Mouse (Mus musculus) lung, embryonic 15.5 days (tissue): ENCODE results near the gene Acot8. TPM values are rescaled to one million over a fixed set of nuclear protein-coding genes. Genes with fewer than 3 reads are reported as not detected.

ENCODE experiments used
- ATAC-seq: fragments of 200-750 bp; cut with Nextera tagmentation; 2 replicates; pipeline ENCODE4 v1.8.0; 2017; ENCODE audit warnings: moderate number of reproducible peaks, borderline replicate concordance; ENCODE audit not compliant: low FRiP score, low TSS enrichment; ENCODE audit errors: extremely low read depth
- H3K27ac ChIP-seq: fragments of 300-500 bp; sonication (generic); 2 replicates; pipeline ENCODE4 v1.5.1; 2015; ENCODE audit warnings: moderate library complexity, mild to moderate bottlenecking, inconsistent platforms
- H3K27me3 ChIP-seq: fragments of 300-500 bp; sonication (generic); 2 replicates; pipeline ENCODE4 v1.6.1; 2015; ENCODE audit warnings: inconsistent platforms
- H3K36me3 ChIP-seq: fragments of 300-500 bp; sonication (generic); 2 replicates; pipeline ENCODE4 v1.6.1; 2015; ENCODE audit warnings: inconsistent platforms
- H3K4me1 ChIP-seq: fragments of 300-500 bp; sonication (generic); 2 replicates; pipeline ENCODE4 v1.6.1; 2015; ENCODE audit warnings: inconsistent platforms
- H3K4me2 ChIP-seq: fragments of 300-500 bp; sonication (generic); 2 replicates; pipeline ENCODE4 v1.6.1; 2015; ENCODE audit warnings: inconsistent platforms, mild to moderate bottlenecking, moderate library complexity
- H3K4me3 ChIP-seq: fragments of 300-500 bp; sonication (generic); 2 replicates; pipeline ENCODE4 v1.5.1; 2015; ENCODE audit warnings: mild to moderate bottlenecking, inconsistent platforms
- H3K9ac ChIP-seq: fragments of 300-500 bp; sonication (generic); 2 replicates; pipeline ENCODE4 v1.6.1; 2015; ENCODE audit warnings: inconsistent platforms
- H3K9me3 ChIP-seq: fragments of 300-500 bp; sonication (generic); 2 replicates; pipeline ENCODE4 v1.6.1; 2016; ENCODE audit warnings: inconsistent platforms
- WGBS: fragments of 180-500 bp; shearing (Covaris S2); methylation state at CpG from one replicate; pipeline ENCODE4 v1.1.7; 2015; 5-methylcytosine and 5-hydroxymethylcytosine counted together
- polyA plus RNA-seq: library from polyadenylated mRNA; unstranded; fragments of >200 nt; fragmentation: Nextera tagmentation; extraction: Ambion mirVana; gene quantifications from 2 replicates; pipeline ENCODE4 v1.2.1, GENCODE M21; 2015

Gene Acot8
- polyA plus RNA-seq, 1 experiment from 2014 or later, result 20.3 TPM

DNA sequence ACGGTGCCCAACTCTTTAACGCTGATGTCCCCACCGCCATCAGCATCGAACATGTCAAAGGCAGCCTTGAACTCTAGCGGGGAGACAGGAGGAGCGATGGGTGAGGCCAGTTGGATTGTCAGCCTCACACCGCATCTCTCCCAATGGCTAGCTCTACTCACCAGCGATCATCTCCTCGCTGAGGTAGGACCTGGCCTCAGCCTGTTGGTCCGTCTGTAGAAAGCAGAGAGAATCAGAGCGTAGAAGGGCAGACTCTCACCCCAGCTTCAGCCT is 26.7 kb downstream of the Acot8 start:
- H3K27ac ChIP-seq, result no peak overlapping the region
- no peaks in the 10 kb centered on the region for H3K9me3 ChIP-seq
- no peak overlapping the region for H3K9ac ChIP-seq
- ATAC-seq, result no peak
- no peak overlapping the region for H3K4me2 ChIP-seq
- 93% methylated on average over 11 of the region's 11 CpGs for WGBS
- peaks cover 5% of the 10 kb centered on the region for H3K36me3 ChIP-seq
- no peaks in the 10 kb centered on the region for H3K27me3 ChIP-seq
- H3K4me3 ChIP-seq, result no peak overlapping the region
- H3K4me1 ChIP-seq, result peaks cover 3% of the 10 kb centered on the region; the same call in 1 of the 2 replicates

GRCm38 (mm10) chr2:164777246-164778014 is 27.3 kb downstream of the Acot8 start:
- no peak overlapping the region for H3K27ac ChIP-seq
- no peak for ATAC-seq
- H3K4me2 ChIP-seq, result no peak overlapping the region
- 75% methylated on average over 30 of the region's 30 CpGs for WGBS
- H3K4me1 ChIP-seq, result peaks cover 7% of the 10 kb centered on the region; the same call in 1 of the 2 replicates
- no peaks in the 10 kb centered on the region for H3K9me3 ChIP-seq
- H3K4me3 ChIP-seq, result no peak overlapping the region
- H3K27me3 ChIP-seq, result no peaks in the 10 kb centered on the region
- no peak overlapping the region for H3K9ac ChIP-seq
- peaks cover 10% of the 10 kb centered on the region for H3K36me3 ChIP-seq

- Histone ChIP-seq H3K36me3 (peaks cover 16% of the 10 kb centered on the region), H3K4me1 (peaks cover 13% of the 10 kb centered on the region), H3K4me3 (no peak overlapping the region), H3K4me2 (no peak overlapping the region), H3K9ac (no peak overlapping the region), H3K27me3 (no peaks in the 10 kb centered on the region), H3K9me3 (no peaks in the 10 kb centered on the region), H3K27ac (no peak overlapping the region)
- WGBS, result 56% methylated on average over 17 of the region's 17 CpGs
- no peak for ATAC-seq
Measured at GRCm38 (mm10) chr2:164776801-164777200, 27.9 kb downstream of the Acot8 start.

GRCm38 (mm10) chr2:164776130-164776529 is 28.6 kb downstream of the Acot8 start:
- no peak overlapping the region for H3K4me3 ChIP-seq
- ATAC-seq, result no peak
- H3K9me3 ChIP-seq, result no peaks in the 10 kb centered on the region
- peaks cover 20% of the 10 kb centered on the region for H3K4me1 ChIP-seq
- no peak overlapping the region for H3K9ac ChIP-seq
- peaks cover 21% of the 10 kb centered on the region for H3K36me3 ChIP-seq
- no peak overlapping the region for H3K4me2 ChIP-seq
- WGBS, result 72% methylated on average over 6 of the region's 6 CpGs
- no peak overlapping the region for H3K27ac ChIP-seq
- no peaks in the 10 kb centered on the region for H3K27me3 ChIP-seq

GRCm38 (mm10) chr2:164773989-164774364 is 30.7 kb downstream of the Acot8 start:
- no peak for ATAC-seq
- H3K4me3 ChIP-seq, result no peak overlapping the region
- H3K4me1 ChIP-seq, result peaks cover 29% of the 10 kb centered on the region
- peaks cover 22% of the 10 kb centered on the region for H3K36me3 ChIP-seq
- H3K4me2 ChIP-seq, result no peak overlapping the region
- H3K9me3 ChIP-seq, result no peaks in the 10 kb centered on the region
- no peak overlapping the region for H3K27ac ChIP-seq
- H3K9ac ChIP-seq, result no peak overlapping the region
- 77% methylated on average over 5 of the region's 5 CpGs for WGBS
- no peaks in the 10 kb centered on the region for H3K27me3 ChIP-seq

DNA sequence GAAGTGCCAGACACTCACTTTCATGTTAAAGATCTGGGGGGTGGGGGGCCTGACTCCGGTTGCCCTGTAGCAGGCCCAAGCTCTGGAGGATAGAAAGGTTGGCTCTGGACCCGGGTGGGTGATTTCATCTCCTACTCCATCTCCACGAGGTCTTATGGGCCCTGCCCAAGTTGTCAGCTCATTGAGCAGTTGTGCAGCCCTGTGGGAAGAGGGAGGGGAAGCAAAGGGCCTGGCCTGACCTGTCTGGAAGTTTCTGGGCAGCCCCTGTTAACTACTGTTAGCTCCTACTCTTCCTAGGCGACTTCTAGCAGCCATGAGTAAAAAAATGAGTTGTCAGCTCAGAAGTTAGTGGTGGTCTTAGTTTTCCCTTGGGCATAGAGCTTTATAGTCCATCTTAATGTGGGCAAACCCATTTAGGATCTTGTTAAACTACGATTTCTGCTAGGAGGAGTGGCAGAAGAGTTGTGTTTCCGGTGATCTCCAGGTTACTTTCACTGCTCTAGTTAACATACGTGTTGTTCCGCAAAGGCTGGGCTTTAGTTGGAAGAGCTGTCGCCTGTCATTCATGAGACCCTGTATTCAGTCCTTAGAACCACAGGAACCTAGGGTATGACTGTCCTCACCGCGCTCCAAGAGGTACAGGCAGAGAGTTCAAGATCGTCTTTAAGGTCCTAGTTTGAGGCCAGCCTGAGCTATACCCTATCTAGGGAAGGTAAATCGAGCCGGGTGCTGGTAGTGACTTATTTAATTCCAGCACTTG is 31.3 kb downstream of the Acot8 start:
- peaks cover 22% of the 10 kb centered on the region for H3K36me3 ChIP-seq
- H3K27ac ChIP-seq, result 0 out of 2 replicates have a peak overlapping the region, but pooled peaks have one; percentile 15
- H3K4me1 ChIP-seq, result peaks cover 29% of the 10 kb centered on the region
- no peak overlapping the region for H3K4me3 ChIP-seq
- no peaks in the 10 kb centered on the region for H3K27me3 ChIP-seq
- H3K4me2 ChIP-seq, result no peak overlapping the region
- 72% methylated on average over 14 of the region's 14 CpGs for WGBS
- ATAC-seq, result no peak
- H3K9ac ChIP-seq, result no peak overlapping the region
- no peaks in the 10 kb centered on the region for H3K9me3 ChIP-seq

- Histone ChIP-seq H3K27ac (no peak overlapping the region), H3K4me2 (peak overlapping the region; percentile 79), H3K4me3 (peak overlapping the region; percentile 88), H3K4me1 (peaks cover 29% of the 10 kb centered on the region), H3K9ac (peak overlapping the region; percentile 85), H3K27me3 (no peaks in the 10 kb centered on the region), H3K9me3 (no peaks in the 10 kb centered on the region), H3K36me3 (peaks cover 44% of the 10 kb centered on the region)
- WGBS, result 58% methylated on average over 8 of the region's 8 CpGs
- no peak for ATAC-seq
Measured at GRCm38 (mm10) chr2:164771123-164771522, 33.6 kb downstream of the Acot8 start.

GRCm38 (mm10) chr2:164770279-164770678 is 34.4 kb downstream of the Acot8 start:
- no peaks in the 10 kb centered on the region for H3K27me3 ChIP-seq
- 2% methylated on average over 15 of the region's 15 CpGs for WGBS
- H3K9me3 ChIP-seq, result no peaks in the 10 kb centered on the region
- H3K27ac ChIP-seq, result peak overlapping the region; percentile 69
- H3K36me3 ChIP-seq, result peaks cover 53% of the 10 kb centered on the region
- H3K9ac ChIP-seq, result peak overlapping the region; percentile 85
- no peak for ATAC-seq
- peak overlapping the region; percentile 79 for H3K4me2 ChIP-seq
- peak overlapping the region; percentile 88 for H3K4me3 ChIP-seq
- H3K4me1 ChIP-seq, result peaks cover 29% of the 10 kb centered on the region

DNA sequence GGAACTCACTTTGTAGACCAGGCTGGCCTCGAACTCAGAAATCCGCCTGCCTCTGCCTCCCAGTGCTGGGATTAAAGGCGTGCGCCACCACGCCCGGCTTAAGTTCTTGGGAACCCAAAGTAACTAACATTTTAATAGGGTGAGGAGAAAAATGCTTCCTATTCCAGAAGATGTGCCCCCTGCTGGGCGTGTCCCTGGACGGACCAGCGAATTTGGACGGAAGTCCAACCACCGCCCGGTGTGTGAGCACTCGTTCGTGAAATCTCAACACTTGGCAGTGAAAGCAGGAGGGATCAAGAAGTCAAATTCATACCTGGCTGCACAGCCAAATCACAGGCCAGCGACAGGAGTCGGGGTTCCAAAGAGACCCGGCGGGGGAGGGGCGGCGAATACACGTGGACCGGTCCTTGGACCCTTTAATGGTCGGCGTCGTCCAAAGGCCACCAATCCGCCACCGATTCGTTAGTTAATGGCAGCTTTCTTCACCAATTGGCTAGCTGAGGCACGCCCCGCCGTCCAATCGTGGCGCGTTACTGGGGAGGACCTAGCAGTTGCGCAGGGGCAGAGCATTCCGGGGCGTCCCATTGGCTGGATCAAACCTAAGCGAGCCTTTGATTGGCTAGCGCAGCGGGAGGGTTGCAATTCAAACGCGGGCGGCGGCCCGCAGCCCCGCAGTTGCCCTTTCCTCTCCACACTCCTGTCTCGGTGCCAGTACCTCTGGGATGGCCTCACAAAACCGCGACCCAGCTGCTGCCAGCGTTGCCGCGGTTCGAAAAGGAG is 35.2 kb downstream of the Acot8 start, which contains the start of gene Ube2c:
TSS of gene Ube2c (plus strand) at position 641 of the 780 bp plus-strand sequence.
- ATAC-seq, result peak; percentile 99
- H3K36me3 ChIP-seq, result peaks cover 60% of the 10 kb centered on the region

GRCm38 (mm10) chr2:164767812-164768540 is 36.7 kb downstream of the Acot8 start:
- Histone ChIP-seq H3K36me3 (peaks cover 65% of the 10 kb centered on the region), H3K27me3 (no peaks in the 10 kb centered on the region), H3K4me3 (no peak overlapping the region), H3K27ac (0 out of 2 replicates have a peak overlapping the region, but pooled peaks have one; percentile 0), H3K9ac (no peak overlapping the region), H3K4me1 (peaks cover 26% of the 10 kb centered on the region), H3K9me3 (no peaks in the 10 kb centered on the region), H3K4me2 (no peak overlapping the region)
- no peak for ATAC-seq
- 90% methylated on average over 15 of the region's 15 CpGs for WGBS

More for the DNA sequence above, 35.2 kb downstream of the Acot8 start, which contains the start of gene Ube2c:
- Histone ChIP-seq H3K4me2 (peak within 1 kb of the TSS; percentile 79), H3K27me3 (no peaks in the 10 kb centered on the region), H3K4me1 (peaks cover 29% of the 10 kb centered on the region), H3K9ac (peak within 1 kb of the TSS; percentile 85), H3K4me3 (peak within 1 kb of the TSS; percentile 88), H3K9me3 (no peaks in the 10 kb centered on the region), H3K27ac (peak within 1 kb of the TSS; percentile 77)
- WGBS, result 1% methylated on average over 53 of the region's 53 CpGs

DNA sequence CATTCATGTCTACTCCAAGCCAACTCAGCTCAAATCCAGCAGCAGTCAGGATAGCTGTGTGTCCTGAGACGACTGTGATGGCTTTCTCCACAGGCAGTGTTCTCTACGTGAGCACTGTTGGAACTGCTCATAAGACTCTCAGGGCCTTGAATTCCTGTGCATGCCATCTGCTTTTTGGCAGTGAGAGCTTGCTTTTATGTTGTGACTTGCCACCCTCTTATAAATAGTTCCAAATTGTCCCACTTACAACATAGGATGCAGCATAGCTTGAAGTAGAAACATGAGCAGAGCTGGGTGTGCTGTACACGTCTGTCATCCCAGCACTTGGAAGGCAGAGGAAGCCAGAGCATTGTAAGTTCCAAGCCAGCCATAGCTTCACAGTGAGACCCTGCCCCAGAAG is 38.8 kb downstream of the Acot8 start:
- Histone ChIP-seq H3K27ac (no peak overlapping the region), H3K9ac (no peak overlapping the region), H3K4me2 (no peak overlapping the region), H3K4me1 (peaks cover 6% of the 10 kb centered on the region), H3K36me3 (peaks cover 68% of the 10 kb centered on the region), H3K27me3 (no peaks in the 10 kb centered on the region), H3K9me3 (no peaks in the 10 kb centered on the region), H3K4me3 (no peak overlapping the region)
- ATAC-seq, result no peak
- WGBS, result 67% methylated on average over 3 of the region's 3 CpGs
